Comparison of ENCODE assay signal across 8 mouse cellular contexts in the genomic region with DNA sequence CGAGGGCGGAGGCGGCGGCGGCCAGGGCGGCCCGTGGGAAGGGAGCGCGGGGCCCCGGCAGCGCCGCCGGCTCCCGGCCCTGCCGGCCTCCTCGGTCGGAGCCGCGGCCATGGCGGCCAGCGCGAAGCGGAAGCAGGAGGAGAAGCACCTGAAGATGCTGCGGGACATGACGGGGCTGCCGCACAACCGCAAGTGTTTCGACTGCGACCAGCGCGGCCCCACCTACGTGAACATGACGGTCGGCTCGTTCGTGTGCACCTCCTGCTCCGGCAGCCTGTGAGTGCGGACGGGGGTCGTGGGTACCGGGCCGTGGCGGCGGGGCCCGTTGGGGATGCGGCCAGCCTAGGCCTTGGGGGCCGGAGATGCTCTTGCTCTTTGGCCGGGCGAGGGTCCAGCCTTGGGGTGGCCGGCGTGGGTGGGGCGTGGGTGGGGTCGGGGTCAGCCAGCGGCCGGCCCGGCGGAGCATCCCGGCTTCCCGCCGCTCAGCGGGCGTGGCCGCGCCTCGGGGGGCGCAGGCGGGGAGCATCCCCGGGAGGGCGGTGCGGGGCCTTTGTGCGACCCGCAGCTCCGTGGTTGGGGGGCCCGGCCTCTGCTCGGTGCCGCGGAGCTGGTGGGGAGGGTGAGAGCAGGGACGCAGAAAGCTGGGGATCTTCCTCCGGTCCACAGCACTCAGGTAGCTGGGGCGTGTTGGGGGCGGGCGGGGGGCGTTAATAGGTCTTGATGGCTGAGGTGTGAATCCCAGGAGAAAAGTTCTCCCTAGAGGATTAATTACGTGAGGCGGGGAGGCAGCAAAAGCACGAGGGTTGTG. TPM values are rescaled to one million over a fixed set of nuclear protein-coding genes. Genes with fewer than 3 reads are reported as not detected.
DNase-seq lines count a peak whose midpoint lies in the region; ATAC-seq and TF ChIP-seq lines count a peak whose summit lies in the region.

No protein-coding gene starts in this region.

- H3K27ac ChIP-seq in left cerebral cortex, adult 2 months = peak overlapping the region; percentile 90
- peak overlapping the region; percentile 22; the same call in 1 of the 2 replicates for H3K27ac ChIP-seq in MEL (ENCODE audit: control insufficient read depth, low read depth, low read length)
- peak overlapping the region; percentile 81 for H3K27ac ChIP-seq in embryonic facial prominence, embryonic 14.5 days (replicated peaks; ENCODE audit: low read depth, low read length)
- peak overlapping the region; percentile 94 for H3K27ac ChIP-seq in hindbrain, postnatal 0 days
- peak overlapping the region; percentile 87 for H3K27ac ChIP-seq in stomach, postnatal 0 days (replicated peaks)

- H3K9ac ChIP-seq in MEL (ENCODE audit: control insufficient read depth, low read depth, low read length, poor library complexity, severe bottlenecking) = peak overlapping the region; percentile 90
- H3K9ac ChIP-seq in embryonic facial prominence, embryonic 14.5 days (ENCODE audit: low read depth, low read length) = peak overlapping the region; percentile 91
- H3K9ac ChIP-seq in hindbrain, postnatal 0 days (replicated peaks; ENCODE audit: low read length) = peak overlapping the region; percentile 97
- H3K9ac ChIP-seq in stomach, postnatal 0 days (ENCODE audit: low read length) = peak overlapping the region; percentile 95

- H3K4me1 ChIP-seq in MEL (ENCODE audit: control insufficient read depth in 1 of 2, insufficient read depth in 2 of 2, low read length in 2 of 2) = peaks cover 5 to 21% of the 10 kb centered on the region in 2 experiments
- H3K4me1 ChIP-seq in embryonic facial prominence, embryonic 14.5 days (ENCODE audit: control insufficient read depth, insufficient read depth, low read length) = peaks cover 14% of the 10 kb centered on the region
- peaks cover 7% of the 10 kb centered on the region; the same call in 1 of the 2 replicates for H3K4me1 ChIP-seq in hindbrain, postnatal 0 days (ENCODE audit: insufficient read depth, low read length)
- 0 out of 2 replicates have a peak, but pooled peaks cover 3% of the 10 kb centered on the region for H3K4me1 ChIP-seq in stomach, postnatal 0 days (replicated peaks; ENCODE audit: control insufficient read depth, insufficient read depth)

- no peak for TF ChIP-seq RAD21 in MEL (IDR thresholded peaks at IDR 0.05; ENCODE audit: low read depth, low read length)

- intact Hi-C loops in left cerebral cortex, adult 2 months (cut with DNase I) = loop anchor here (1.0 to 2.0 kb wide), 4 partner anchors 39 to 147 kb away; a partner anchor contains a TSS

- H3K79me2 ChIP-seq in MEL (ENCODE audit: control insufficient read depth, insufficient read depth, low read length, poor library complexity) = peaks cover 48% of the 10 kb centered on the region

- TF ChIP-seq POLR2A in MEL (IDR thresholded peaks at IDR 0.05; ENCODE audit: control insufficient read depth in 1 of 2, insufficient read depth in 1 of 2, low read depth in 1 of 2, low read length in 2 of 2, poor library complexity in 1 of 2) = no peak

- H3K9me3 ChIP-seq in MEL (replicated peaks; ENCODE audit: insufficient read depth, low read length) = no peaks in the 10 kb centered on the region
- no peaks in the 10 kb centered on the region for H3K9me3 ChIP-seq in embryonic facial prominence, embryonic 14.5 days (ENCODE audit: control insufficient read depth, low read length)
- H3K9me3 ChIP-seq in hindbrain, postnatal 0 days (ENCODE audit: low read length) = no peaks in the 10 kb centered on the region
- H3K9me3 ChIP-seq in stomach, postnatal 0 days (ENCODE audit: control insufficient read depth, low read length) = no peaks in the 10 kb centered on the region

- no peak for TF ChIP-seq EP300 in MEL (IDR thresholded peaks at IDR 0.05; ENCODE audit: low read depth in 1 of 2, low read length in 2 of 2)
- no peak for TF ChIP-seq EP300 in stomach, postnatal 0 days (optimal IDR thresholded peaks at IDR 0.05)

- TF ChIP-seq CTCF in left cerebral cortex, adult 2 months (IDR thresholded peaks at IDR 0.05) = no peak
- TF ChIP-seq CTCF in MEL (IDR thresholded peaks at IDR 0.05 in 2 of 3, conservative IDR thresholded peaks at IDR 0.05 in 1 of 3; ENCODE audit: control insufficient read depth in 1 of 3, insufficient read depth in 1 of 3, low read depth in 2 of 3, low read length in 3 of 3, poor library complexity in 1 of 3, severe bottlenecking in 1 of 3) = no peak
- TF ChIP-seq CTCF in hindbrain, postnatal 0 days (IDR thresholded peaks at IDR 0.05; ENCODE audit: low read depth) = no peak
- no peak for TF ChIP-seq CTCF in stomach, postnatal 0 days (IDR thresholded peaks at IDR 0.05; ENCODE audit: low read depth)

- peak overlapping the region; percentile 94 for H3K4me3 ChIP-seq in left cerebral cortex, adult 2 months
- H3K4me3 ChIP-seq in MEL (ENCODE audit: control insufficient read depth in 1 of 2, insufficient read depth in 1 of 2, low read depth in 2 of 2, low read length in 2 of 2) = peak overlapping the region; percentile 69 to 97
- H3K4me3 ChIP-seq in embryonic facial prominence, embryonic 14.5 days (ENCODE audit: low read depth, low read length) = peak overlapping the region; percentile 97
- H3K4me3 ChIP-seq in hindbrain, postnatal 0 days (ENCODE audit: low read length) = peak overlapping the region; percentile 99
- H3K4me3 ChIP-seq in stomach, postnatal 0 days (ENCODE audit: low read depth, low read length) = peak overlapping the region; percentile 97

- WGBS in embryonic facial prominence, embryonic 14.5 days = 2% methylated on average over 10 of the region's 86 CpGs
- WGBS in hindbrain, postnatal 0 days = 2% methylated on average over 82 of the region's 86 CpGs
- whole genome bisulfite sequencing in stomach, postnatal 0 days = 1% methylated on average over 69 of the region's 86 CpGs

- no peaks in the 10 kb centered on the region for H3K27me3 ChIP-seq in MEL (ENCODE audit: control insufficient read depth in 1 of 2, insufficient read depth in 2 of 2, low read length in 2 of 2)
- H3K27me3 ChIP-seq in embryonic facial prominence, embryonic 14.5 days (replicated peaks; ENCODE audit: control insufficient read depth, insufficient read depth, low read length) = no peaks in the 10 kb centered on the region
- no peaks in the 10 kb centered on the region for H3K27me3 ChIP-seq in hindbrain, postnatal 0 days (ENCODE audit: insufficient read depth, low read length)
- no peaks in the 10 kb centered on the region for H3K27me3 ChIP-seq in stomach, postnatal 0 days (ENCODE audit: control insufficient read depth, insufficient read depth, low read length)

- peak in 1 of 2 experiments; percentile 33 for DNase-seq in left cerebral cortex, adult 2 months (ENCODE audit: extremely low spot score in 1 of 2, low spot score in 2 of 2)
- no peak for DNase-seq in left cerebral cortex, adult 8-10 months (ENCODE audit: low spot score in 2 of 2)
- DNase-seq in MEL (ENCODE audit: low read depth, low spot score) = no peak
- peak; percentile 27 for DNase-seq in embryonic facial prominence, embryonic 14.5 days (ENCODE audit: low spot score)
- peak; percentile 35 for DNase-seq in hindbrain, postnatal 0 days (ENCODE audit: low spot score)
- peak; percentile 16 for DNase-seq in lung, postnatal 36 days
- no peak for DNase-seq in stomach, postnatal 0 days (ENCODE audit: low spot score)
- DNase-seq in cerebellum, adult 11-12 months = no peak

- H3K36me3 ChIP-seq in MEL (ENCODE audit: control insufficient read depth in 1 of 2, insufficient read depth in 2 of 2, low read length in 2 of 2) = peaks cover 2 to 19% of the 10 kb centered on the region in 2 experiments; a peak in 3 of 4 replicates
- H3K36me3 ChIP-seq in embryonic facial prominence, embryonic 14.5 days (ENCODE audit: control insufficient read depth, insufficient read depth, low read length) = peaks cover 6% of the 10 kb centered on the region; the same call in 1 of the 2 replicates
- no peaks in the 10 kb centered on the region for H3K36me3 ChIP-seq in hindbrain, postnatal 0 days (ENCODE audit: insufficient read depth, low read length)
- no peaks in the 10 kb centered on the region for H3K36me3 ChIP-seq in stomach, postnatal 0 days (ENCODE audit: control insufficient read depth, insufficient read depth, low read length)

- peak overlapping the region; percentile 76 for H3K4me2 ChIP-seq in embryonic facial prominence, embryonic 14.5 days (ENCODE audit: low read depth, low read length)
- H3K4me2 ChIP-seq in hindbrain, postnatal 0 days (ENCODE audit: low read depth, low read length) = peak overlapping the region; percentile 89
- peak overlapping the region; percentile 85 for H3K4me2 ChIP-seq in stomach, postnatal 0 days (replicated peaks; ENCODE audit: low read depth)

- peak; percentile 80 for ATAC-seq in embryonic facial prominence, embryonic 14.5 days (ENCODE audit: low read depth)
- peak; percentile 71 for ATAC-seq in hindbrain, postnatal 0 days
- peak; percentile 74 for ATAC-seq in stomach, postnatal 0 days (ENCODE audit: low FRiP score, low TSS enrichment)

TF ChIP-seq in MEL, 35 proteins besides CTCF, POLR2A, EP300 and RAD21:
- peak; percentile 7 for TF ChIP-seq SIN3A (IDR thresholded peaks at IDR 0.05; ENCODE audit: low read length)
- TF ChIP-seq JUND (IDR thresholded peaks at IDR 0.05; ENCODE audit: low read depth, low read length) = no peak

RNA-seq across cellular contexts. Expression of a gene that starts 0.5 kb away (rescaled TPM):
- total RNA-seq in left cerebral cortex, adult 2 months (2021) = 10 to 100 TPM; 76.6 to 78.3 TPM
- total RNA-seq in left cerebral cortex, adult 8-10 months (2022) = 10 to 100 TPM; 59.0 to 69.1 (median 62.1) TPM
- total RNA-seq in MEL (2012; rRNA removed) = 34.1 and 38.2 TPM in 2 replicates
- 10 to 100 TPM in 1 of 2 experiments, not detected in 1; 58.6 TPM for polyA plus RNA-seq in MEL (2012; ENCODE audit: insufficient read depth in 1 of 2, insufficient read length in 2 of 2, low read depth in 1 of 2, low replicate concordance in 2 of 2, missing spikeins in 1 of 2)
- 41.9 and 42.4 TPM in 2 replicates for polyA plus RNA-seq in embryonic facial prominence, embryonic 14.5 days (2014; fragmentation: Nextera tagmentation; extraction: Ambion mirVana)
- 88.2 and 98.6 TPM in 2 replicates for total RNA-seq in hindbrain, postnatal 0 days (2014; rRNA removed)
- polyA plus RNA-seq in hindbrain, postnatal 0 days (2015; fragmentation: Nextera tagmentation; extraction: Ambion mirVana) = 20.7 TPM in 2 replicates
- 18.2 and 18.8 TPM in 2 replicates for polyA plus RNA-seq in stomach, postnatal 0 days (2015; fragmentation: Nextera tagmentation; extraction: Ambion mirVana)

Comparison
In these comparisons a context has a peak if more than half of its experiments do, and no peak if none do; other contexts are left out.
1. DNase-seq: peak in embryonic facial prominence, embryonic 14.5 days (single experiment), hindbrain, postnatal 0 days (single experiment) and lung, postnatal 36 days (single experiment); none in left cerebral cortex, adult 8-10 months (0 of 2), MEL (single experiment), stomach, postnatal 0 days (single experiment) and cerebellum, adult 11-12 months (single experiment).
2. H3K27ac ChIP-seq: peak in every context shown above with its lines; median percentile 94 in hindbrain, postnatal 0 days; 90 in left cerebral cortex, adult 2 months; 87 in stomach, postnatal 0 days; 81 in embryonic facial prominence, embryonic 14.5 days; 22 in MEL.
3. Peak in every context shown above with its lines, with median percentiles within 50 percentile points of each other: H3K4me3 ChIP-seq, H3K9ac ChIP-seq, ATAC-seq and H3K4me2 ChIP-seq.